Mouse (Mus musculus): ENCODE data around the gene Hdgf. TPM values are rescaled to one million over a fixed set of nuclear protein-coding genes. Genes with fewer than 3 reads are reported as not detected.
A peak's percentile ranks its signal among the peaks of the same experiment; 100 is the strongest.
"Not testable (repeated sequence)": the region's sequence is repeated elsewhere in the genome, so short reads cannot be mapped to it uniquely, and the experiment has no call there.

The Hdgf gene
- total RNA-seq (2021), result 100 to 1,000 TPM; 148 to 151 TPM
- long read RNA-seq, experiment 1, transcript Hdgf-201 (6 exons, 2,245 nt), result major isoform, 236 of 272 reads
- long read RNA-seq, experiment 1, partial matches to known transcripts, result 10 of 272 reads
- long read RNA-seq, experiment 1, other reads (novel, unspliced or antisense), result 25 of 272 reads
- long read RNA-seq, experiment 2, transcript Hdgf-201 (6 exons, 2,245 nt), result major isoform, 166 of 213 reads
- long read RNA-seq, experiment 2, partial matches to known transcripts, result 26 of 213 reads
- long read RNA-seq, experiment 2, other reads (novel, unspliced or antisense), result 21 of 213 reads

DNA sequence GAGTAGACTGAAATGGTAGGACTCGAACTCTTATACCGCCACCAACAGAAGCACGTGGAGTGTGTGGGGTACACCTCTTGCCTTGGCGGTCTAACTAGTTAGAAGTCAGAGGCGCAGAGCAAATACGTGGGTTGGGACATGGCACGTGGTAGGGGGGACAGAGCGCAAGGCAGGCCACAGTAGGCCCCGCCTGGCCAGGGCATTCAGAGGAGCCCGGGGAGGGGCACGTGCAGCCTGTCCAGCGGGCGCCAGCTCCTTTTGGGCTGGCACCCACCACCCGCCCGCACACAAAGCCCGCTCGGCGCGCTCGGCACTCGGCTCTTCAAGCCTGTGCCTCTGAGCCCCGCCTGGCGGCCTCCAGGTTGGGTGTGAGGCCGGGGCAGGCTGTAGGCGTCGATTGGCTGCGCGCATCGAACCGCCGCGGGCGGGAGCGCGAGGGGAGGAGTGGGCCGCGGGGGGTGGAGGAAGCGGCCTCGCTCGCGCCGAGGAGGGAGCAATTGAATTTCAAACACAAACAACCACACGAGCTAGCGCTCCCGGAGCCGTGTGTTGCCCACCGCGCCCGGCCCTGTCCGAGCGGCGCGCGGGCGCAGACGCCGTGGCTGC is at the start of gene Hdgf:
Hdgf (plus strand) TSS at position 442 of the 606 bp plus-strand sequence.
- intact Hi-C loops (cut with DNase I), result loop anchor here (1.0 kb wide), 2 partner anchors 13 to 21 kb away; partner anchors contain the start of genes Mrpl24 and Prcc
- Histone ChIP-seq H3K4me3 (peak within 1 kb of the TSS; percentile 84), H3K27ac (peak within 1 kb of the TSS; percentile 99)
- peak; percentile 29 for TF ChIP-seq CTCF (IDR thresholded peaks at IDR 0.05)
- peak; percentile 93 to 95 for DNase-seq (ENCODE audit: extremely low spot score in 1 of 2, low spot score in 2 of 2)

DNA sequence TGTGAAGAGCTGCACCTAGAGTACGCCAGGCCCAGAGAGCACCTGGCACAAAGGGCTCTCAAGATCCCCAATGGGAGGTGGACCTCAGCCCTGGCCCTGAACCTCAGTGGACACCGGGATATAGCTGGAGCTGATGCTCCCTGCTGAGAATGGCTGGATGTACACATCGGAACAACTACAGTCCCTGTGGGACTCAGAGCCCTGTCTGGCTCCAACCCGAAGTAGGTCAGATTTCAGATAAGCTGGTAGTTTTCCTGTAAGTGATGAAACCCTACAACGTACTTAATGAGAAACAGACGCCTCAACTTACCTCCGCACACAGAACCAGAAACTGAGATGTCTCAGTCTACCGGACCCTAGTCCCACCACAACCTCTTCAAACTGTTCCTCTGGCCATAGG is 48.5 kb upstream of the Hdgf start:
- no peak for TF ChIP-seq CTCF (IDR thresholded peaks at IDR 0.05)
- H3K27ac ChIP-seq, result no peak overlapping the region
- intact Hi-C loops (cut with DNase I), result no loop called here
- DNase-seq (ENCODE audit: extremely low spot score in 1 of 2, low spot score in 2 of 2), result no peak
- no peak overlapping the region for H3K4me3 ChIP-seq

DNA sequence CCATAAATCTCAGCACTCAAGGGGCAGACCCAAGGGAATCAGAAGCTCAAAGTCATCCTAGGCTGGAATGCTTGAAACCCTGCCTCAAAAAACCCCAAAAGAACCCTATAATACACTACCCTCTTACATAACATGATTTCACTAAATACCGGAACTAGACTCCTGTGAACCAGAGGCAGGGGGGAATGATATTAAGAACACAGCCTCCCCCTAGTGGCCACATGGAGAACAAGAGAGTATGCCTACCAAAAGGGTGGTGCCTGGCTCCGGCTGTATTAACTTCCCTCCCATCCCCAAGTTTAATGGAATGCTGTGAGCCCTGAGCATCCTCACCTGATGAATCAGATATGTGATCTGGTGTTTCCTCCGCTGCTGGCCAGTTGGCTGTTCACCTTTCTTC is 46.3 kb upstream of the Hdgf start:
- peak; percentile 90 for TF ChIP-seq CTCF (IDR thresholded peaks at IDR 0.05)
- Histone ChIP-seq H3K27ac (peak overlapping the region; percentile 20; the same call in 1 of the 2 replicates), H3K4me3 (no peak overlapping the region)
- intact Hi-C loops (cut with DNase I), result loop anchor here (1.0 to 2.0 kb wide), 2 partner anchors 65 to 90 kb away; partner anchors contain the start of gene Ntrk1
- peak; percentile 64 to 66 for DNase-seq (ENCODE audit: extremely low spot score in 1 of 2, low spot score in 2 of 2)

DNA sequence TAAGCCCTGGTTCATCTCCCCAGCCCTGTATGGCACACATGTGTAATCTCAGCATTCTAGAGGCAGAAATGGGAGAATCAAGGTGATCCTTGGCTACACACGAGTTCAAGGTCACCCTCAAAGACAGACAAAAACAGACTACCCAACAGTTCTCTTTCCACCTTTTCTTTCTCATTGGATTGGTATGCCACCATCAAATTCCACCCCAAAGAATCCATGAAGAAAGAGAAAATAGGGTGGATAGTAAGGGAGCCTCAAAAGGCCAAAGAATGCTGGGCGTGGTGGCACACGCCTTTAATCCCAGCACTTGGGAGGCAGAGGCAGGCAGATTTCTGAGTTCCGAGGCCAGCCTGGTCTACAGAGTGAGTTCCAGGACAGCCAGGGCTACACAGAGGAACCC is 42.0 kb upstream of the Hdgf start:
- intact Hi-C loops (cut with DNase I); H3K4me3 ChIP-seq: not testable (repeated sequence)

DNA sequence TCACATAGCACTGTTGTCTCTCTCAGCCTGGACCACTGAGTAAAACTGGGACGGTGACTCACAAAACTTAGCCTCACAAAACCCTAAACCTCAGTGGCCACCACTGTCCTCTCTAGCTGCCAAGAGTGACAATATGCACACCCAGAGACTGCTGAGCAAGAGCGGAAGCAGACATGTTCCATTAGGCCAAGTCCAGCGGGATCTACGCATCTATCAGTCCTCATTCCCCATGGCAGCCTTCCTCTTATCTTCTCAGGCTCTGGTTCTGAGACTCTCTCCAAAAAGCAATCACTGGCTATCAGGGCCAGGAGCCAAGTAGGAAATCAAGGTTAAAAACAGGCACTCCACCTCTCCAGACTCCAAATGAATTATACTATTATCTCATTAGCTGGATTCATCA is 28.4 kb upstream of the Hdgf start:
- TF ChIP-seq CTCF (IDR thresholded peaks at IDR 0.05), result no peak
- intact Hi-C loops (cut with DNase I), result no loop called here
- Histone ChIP-seq H3K27ac (no peak overlapping the region), H3K4me3 (no peak overlapping the region)
- no peak for DNase-seq (ENCODE audit: extremely low spot score in 1 of 2, low spot score in 2 of 2)

More for the DNA sequence above, 42.0 kb upstream of the Hdgf start:
- not testable (repeated sequence) for DNase-seq (ENCODE audit: extremely low spot score in 1 of 2, low spot score in 2 of 2); H3K27ac ChIP-seq

DNA sequence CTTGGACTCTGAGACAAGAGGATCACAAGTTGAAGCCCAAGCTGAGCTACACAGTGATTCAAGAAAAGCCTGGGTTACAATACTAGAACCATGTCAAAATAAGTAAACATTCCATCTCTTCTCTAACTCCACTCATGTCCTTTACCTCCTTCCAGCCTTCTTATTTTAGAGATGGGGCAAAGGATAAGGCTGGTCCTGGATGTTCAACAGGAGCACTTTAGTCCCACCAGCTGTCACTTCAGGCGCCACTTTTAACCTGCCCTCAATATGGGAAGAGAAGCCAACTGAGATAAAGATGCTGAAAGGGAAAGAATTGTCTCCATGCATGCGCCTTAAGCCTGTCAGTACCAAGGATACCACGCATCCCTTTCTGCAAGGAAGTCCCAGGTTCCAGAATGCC is 21.8 kb upstream of the Hdgf start:
- TF ChIP-seq CTCF (IDR thresholded peaks at IDR 0.05), result no peak
- intact Hi-C loops (cut with DNase I), result no loop called here
- peak overlapping the region; percentile 71 for H3K4me3 ChIP-seq
- peak overlapping the region; percentile 90 for H3K27ac ChIP-seq
- DNase-seq (ENCODE audit: extremely low spot score in 1 of 2, low spot score in 2 of 2), result no peak

DNA sequence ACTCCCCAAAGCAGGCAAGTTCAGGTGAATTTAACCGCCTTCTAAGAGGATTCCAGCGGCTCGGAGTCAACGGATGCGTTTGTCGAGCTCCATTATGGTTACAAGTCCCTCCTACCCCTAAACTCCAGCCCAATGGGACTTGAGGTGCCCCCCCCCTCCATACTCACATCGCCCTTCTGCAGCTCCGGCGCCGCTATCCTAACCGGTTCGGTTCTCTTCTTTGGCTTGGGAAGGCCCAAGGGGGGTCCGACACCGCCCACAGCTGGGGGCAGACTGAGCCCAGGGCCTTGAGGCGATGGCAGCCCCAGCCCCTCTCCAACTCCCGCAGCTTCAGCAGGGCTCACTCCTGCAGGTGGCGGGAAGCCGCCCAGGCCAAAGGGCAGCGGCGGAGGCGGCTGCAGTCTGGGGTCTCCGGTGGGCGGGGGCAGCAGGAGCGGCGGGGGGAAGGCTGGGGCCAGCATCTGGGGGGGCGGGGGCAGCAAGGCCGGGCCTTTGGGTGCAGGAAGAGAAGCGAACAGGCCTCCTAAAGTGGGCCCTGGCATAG is 21.3 kb upstream of the Hdgf start:
- TF ChIP-seq CTCF (IDR thresholded peaks at IDR 0.05), result no peak
- peak overlapping the region; percentile 71 for H3K4me3 ChIP-seq
- intact Hi-C loops (cut with DNase I), result loop anchor here (1.0 kb wide), 3 partner anchors 22 to 46 kb away; partner anchors contain the start of genes Hdgf, Isg20l2, Mrpl24 and Rrnad1
- peak; percentile 32 to 41 for DNase-seq (ENCODE audit: extremely low spot score in 1 of 2, low spot score in 2 of 2)
- peak overlapping the region; percentile 90 for H3K27ac ChIP-seq

DNA sequence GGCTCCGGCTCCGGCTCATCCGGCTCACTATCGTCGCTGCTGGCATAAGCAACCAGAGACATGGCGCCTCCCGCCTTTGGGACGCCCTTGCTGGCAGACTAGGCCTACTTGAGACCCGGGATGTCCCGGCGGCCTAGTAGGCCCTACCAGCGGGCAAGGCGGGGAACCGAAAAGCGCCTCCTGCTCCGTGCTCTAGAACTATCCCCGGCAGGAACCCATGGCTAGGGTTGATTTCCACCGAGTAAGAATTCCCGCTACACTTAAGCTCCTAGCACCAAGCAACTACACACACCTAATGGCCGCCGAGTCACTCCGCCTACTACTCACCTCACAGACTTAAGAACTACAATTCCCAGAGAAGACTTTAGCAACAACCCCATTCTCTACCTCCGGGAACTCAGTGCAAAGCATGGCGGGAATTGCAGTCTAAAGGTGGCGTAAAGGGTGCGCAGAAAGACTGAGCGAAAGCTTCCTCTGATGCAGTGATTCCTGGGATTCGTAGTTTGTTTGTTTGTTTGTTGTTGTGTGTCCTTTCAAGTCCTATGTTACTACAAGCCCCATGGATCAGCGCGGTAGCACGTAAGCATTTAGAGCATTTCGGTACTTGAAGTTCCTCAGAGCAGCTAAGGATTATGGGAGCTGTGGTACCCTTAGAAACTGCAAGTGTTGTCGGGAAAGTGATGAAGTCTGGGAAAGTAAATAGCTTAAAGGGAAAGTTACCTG is 20.7 kb upstream of the Hdgf start, which contains the start of gene Prcc:
Prcc (minus strand) TSS at position 328 of the 723 bp plus-strand sequence.
- H3K27ac ChIP-seq, result peak within 1 kb of the TSS; percentile 90
- intact Hi-C loops (cut with DNase I), result loop anchor here (1.0 kb wide), 3 partner anchors 21 to 45 kb away; partner anchors contain the start of genes Hdgf, Isg20l2, Mrpl24 and Rrnad1
- no peak for TF ChIP-seq CTCF (IDR thresholded peaks at IDR 0.05)
- H3K4me3 ChIP-seq, result peak within 1 kb of the TSS; percentile 71
- DNase-seq (ENCODE audit: extremely low spot score in 1 of 2, low spot score in 2 of 2), result peak; percentile 82 to 90

DNA sequence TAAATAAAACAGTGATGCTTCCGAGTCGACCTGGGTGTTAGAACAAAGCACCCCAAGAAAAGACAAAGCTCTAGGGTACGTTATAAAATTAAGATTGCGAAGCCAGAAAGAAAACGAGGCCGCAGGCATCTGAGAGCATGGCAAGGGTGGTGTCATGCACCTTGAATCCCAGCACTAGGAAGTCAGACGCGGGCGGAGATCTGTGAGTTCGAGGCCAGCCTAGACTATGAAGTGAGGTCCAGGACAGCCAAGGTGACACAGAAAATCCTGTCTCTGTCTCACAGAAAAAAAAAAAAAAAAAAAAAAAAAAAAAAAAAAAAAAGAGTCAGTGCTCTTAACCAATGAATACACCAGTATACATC is 20.1 kb upstream of the Hdgf start:
- no peak for DNase-seq (ENCODE audit: extremely low spot score in 1 of 2, low spot score in 2 of 2)
- intact Hi-C loops (cut with DNase I), result no loop called here
- H3K27ac ChIP-seq, result peak overlapping the region; percentile 72
- peak overlapping the region; percentile 54 for H3K4me3 ChIP-seq
- TF ChIP-seq CTCF (IDR thresholded peaks at IDR 0.05), result no peak

DNA sequence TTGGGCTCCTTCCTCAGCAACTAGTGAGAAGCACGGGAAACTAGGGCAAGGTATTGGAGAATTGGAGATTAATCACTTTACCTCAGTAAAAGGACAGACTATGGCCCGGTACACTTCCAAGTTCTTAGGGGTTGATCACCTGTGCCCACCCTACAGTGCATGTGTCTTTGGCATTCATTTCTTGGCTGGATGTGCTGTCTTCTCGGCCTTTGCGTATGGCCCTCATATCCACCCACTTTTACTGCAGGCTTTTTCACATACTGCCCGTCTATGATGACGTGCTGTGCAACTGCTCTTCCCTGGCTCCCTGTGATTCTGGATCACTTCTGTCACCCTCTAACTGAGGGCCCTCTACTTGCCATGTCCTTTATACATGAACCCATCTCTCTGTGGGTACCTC is 19.7 kb upstream of the Hdgf start:
- intact Hi-C loops (cut with DNase I), result no loop called here
- H3K4me3 ChIP-seq, result no peak overlapping the region; the same call in 1 of the 2 replicates

DNA sequence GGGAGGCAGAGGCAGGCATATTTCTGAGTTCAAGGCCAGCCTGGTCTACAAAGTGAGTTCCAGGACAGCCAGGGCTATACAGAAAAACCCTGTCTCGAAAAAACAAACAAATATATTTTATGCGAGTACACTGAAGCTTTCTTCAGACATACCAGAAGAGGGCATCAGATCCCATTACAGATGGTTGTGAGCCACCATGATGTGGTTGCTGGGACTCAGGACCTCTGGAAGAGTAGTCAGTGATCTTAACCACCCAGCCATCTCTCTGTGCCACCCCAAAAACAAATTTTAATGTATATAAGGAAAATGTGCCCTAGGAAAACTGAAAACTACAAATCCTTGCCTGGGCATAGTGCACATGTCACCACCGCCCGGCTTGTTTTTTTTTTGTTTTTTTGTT is 18.7 kb upstream of the Hdgf start:
- intact Hi-C loops (cut with DNase I); H3K4me3 ChIP-seq: not testable (repeated sequence)

More for the DNA sequence above, 19.7 kb upstream of the Hdgf start:
- no peak for TF ChIP-seq CTCF (IDR thresholded peaks at IDR 0.05)
- H3K27ac ChIP-seq, result no peak overlapping the region
- DNase-seq (ENCODE audit: extremely low spot score in 1 of 2, low spot score in 2 of 2), result no peak

More for the DNA sequence above, 18.7 kb upstream of the Hdgf start:
- not testable (repeated sequence) for DNase-seq (ENCODE audit: extremely low spot score in 1 of 2, low spot score in 2 of 2); H3K27ac ChIP-seq
